Mouse (Mus musculus) ES-E14 (cell line): ENCODE measurements around the gene Csk.

Experiments used
- CHD2 ChIP-seq: IDR thresholded peaks from 2 replicates; pipeline ENCODE4 v1.6.1; 2014; ENCODE audit warnings: mild to moderate bottlenecking, low read depth, low read length, inconsistent platforms
- MAFK ChIP-seq: IDR thresholded peaks from 2 replicates; pipeline ENCODE4 v1.6.1; 2014; ENCODE audit warnings: mild to moderate bottlenecking, low read depth, low read length, inconsistent platforms; ENCODE audit not compliant: insufficient read depth
- ZC3H11A ChIP-seq: IDR thresholded peaks from 2 replicates; pipeline ENCODE4 v1.6.1; 2012; ENCODE audit warnings: low read depth, mild to moderate bottlenecking, inconsistent platforms, low read length, borderline replicate concordance
- ZNF384 ChIP-seq: IDR thresholded peaks from 2 replicates; pipeline ENCODE4 v1.6.1; 2012; ENCODE audit warnings: low read depth, low read length, inconsistent platforms

- no peak for TF ChIP-seq MAFK
- TF ChIP-seq CHD2: no peak
- TF ChIP-seq ZNF384: no peak
- TF ChIP-seq ZC3H11A: no peak
Measured at GRCm38 (mm10) chr9:57652351-57652750, 1.1 kb downstream of the Csk start.
